Mouse (Mus musculus) lung, adult 2 months (tissue): Measurements from ENCODE around the gene Rbbp6. TPM values are rescaled to one million over a fixed set of nuclear protein-coding genes. Genes with fewer than 3 reads are reported as not detected.

Source experiments
- DNase-seq: peaks from one replicate; pipeline ENCODE4 v3.0.0; 2022
- H3K4me1 ChIP-seq: fragments of 200-500 bp; 2 replicates; pipeline ENCODE4 v1.6.1; 2011; ENCODE audit warnings: low read length; ENCODE audit not compliant: control insufficient read depth, insufficient read depth
- H3K4me3 ChIP-seq: fragments of 200-500 bp; replicated peaks from 2 replicates; pipeline ENCODE3; 2011; ENCODE audit warnings: low read depth, mild to moderate bottlenecking, control low read depth, low read length; ENCODE audit errors: extremely low read depth
- CTCF ChIP-seq: fragments of 200-500 bp; IDR thresholded peaks from 2 replicates; pipeline ENCODE4 v1.5.1; 2011; ENCODE audit warnings: mild to moderate bottlenecking, low read length, control low read depth; ENCODE audit not compliant: insufficient read depth
- POLR2A ChIP-seq: fragments of 200-500 bp; IDR thresholded peaks from 2 replicates; pipeline ENCODE4 v1.6.1; 2011; ENCODE audit warnings: low read depth, mild to moderate bottlenecking, control low read depth, low read length, borderline replicate concordance; ENCODE audit errors: extremely low read depth
- WGBS: fragments of 180-500 bp; shearing (Covaris S2); methylation state at CpG from one replicate; pipeline ENCODE4 v1.1.7; 2018; 5-methylcytosine and 5-hydroxymethylcytosine counted together
- polyA plus RNA-seq: library from polyadenylated mRNA; depleted of rRNA; stranded (reverse); fragments of >200 nt; gene quantifications from 2 replicates; pipeline ENCODE4 v1.2.3, GENCODE M21; 2012; rRNA removed

The Rbbp6 gene
- polyA plus RNA-seq, 1 experiment, result 12.0 TPM

GRCm38 (mm10) chr7:123045146-123045545, 79.7 kb downstream of the Rbbp6 start:
- DNase-seq, result no peak
- TF ChIP-seq POLR2A (no peak), CTCF (no peak)
- 92% methylated on average over 3 of the region's 3 CpGs for WGBS
- Histone ChIP-seq H3K4me3 (no peak overlapping the region), H3K4me1 (no peaks in the 10 kb centered on the region)

- TF ChIP-seq CTCF (no peak), POLR2A (no peak)
- DNase-seq, result peak; percentile 14
- no peaks in the 10 kb centered on the region for H3K4me1 ChIP-seq
- no peak overlapping the region for H3K4me3 ChIP-seq
- WGBS, result 48% methylated on average over 13 of the region's 13 CpGs
Observed at GRCm38 (mm10) chr7:123046473-123047091, 81.1 kb downstream of the Rbbp6 start.

Other genes starting within 250 kb of the Rbbp6 start
- gene Tnrc6a, start 158.2 kb downstream of the Rbbp6 start, polyA plus RNA-seq, result 30.5 and 33.2 TPM in 2 replicates
- 0.17 and 1.2 TPM in 2 replicates for gene Slc5a11, start 249.1 kb downstream of the Rbbp6 start, polyA plus RNA-seq